Mouse (Mus musculus): ENCODE measurements around the gene Hist1h4h. TPM values are rescaled to one million over a fixed set of nuclear protein-coding genes. Genes with fewer than 3 reads are reported as not detected.

Hist1h4h gene
- total RNA-seq, 2 experiments from 2014 or later, result 263 to 347 TPM

Other genes with a start within 250 kb of the Hist1h4h start
- gene Zfp322a, start 161.8 kb upstream of the Hist1h4h start, total RNA-seq (2023), result 10 to 100 TPM; 20.0 to 22.2 TPM
- gene Abt1, start 107.2 kb upstream of the Hist1h4h start, total RNA-seq (2023), result 10 to 100 TPM; 19.1 to 21.9 TPM
- gene Btn1a1, start 65.1 kb upstream of the Hist1h4h start, total RNA-seq (2023), result not detected
- gene Btn2a2, start 42.2 kb upstream of the Hist1h4h start, total RNA-seq (2023), result not detected
- 10 to 100 TPM; 25.3 to 89.5 TPM for gene Hist1h2af, start 2.9 kb downstream of the Hist1h4h start, total RNA-seq (2023)
- 10 to 100 TPM; 15.6 to 26.1 TPM for gene Hist1h3g, start 4.4 kb downstream of the Hist1h4h start, total RNA-seq (2023)
- gene Hist1h2bh, start 12.3 kb downstream of the Hist1h4h start, total RNA-seq (2023), result 10 to 100 TPM in 1 of 2 experiments, 1 to 10 TPM in 1; 7.0 to 13.4 TPM
- 10 to 100 TPM; 62.8 to 92.1 TPM for gene Hist1h3f, start 13.0 kb downstream of the Hist1h4h start, total RNA-seq (2023)
- gene Hist1h4f, start 20.6 kb downstream of the Hist1h4h start, total RNA-seq (2023), result 100 to 1,000 TPM in 1 of 2 experiments, 10 to 100 TPM in 1; 83.0 to 211 TPM
- 10 to 100 TPM in 1 of 2 experiments, 1 to 10 TPM in 1; 7.2 to 15.8 TPM for gene Hist1h1d, start 22.2 kb downstream of the Hist1h4h start, total RNA-seq (2023)
- 100 to 1,000 TPM; 113 to 162 TPM for gene Hist1h3e, start 31.3 kb downstream of the Hist1h4h start, total RNA-seq (2023)
- 10 to 100 TPM; 10.2 to 27.9 TPM for gene Hist1h2ae, start 40.2 kb downstream of the Hist1h4h start, total RNA-seq (2023)
- 100 to 1,000 TPM; 171 to 249 TPM for gene Hist1h2bg, start 40.3 kb downstream of the Hist1h4h start, total RNA-seq (2023)
- 100 to 1,000 TPM in 1 of 2 experiments, 10 to 100 TPM in 1; 79.7 to 145 TPM for gene Hist1h2bf, start 43.1 kb downstream of the Hist1h4h start, total RNA-seq (2023)
- 1 to 10 TPM in 1 of 2 experiments, not detected in 1; 10.0 TPM for gene Hist1h2ad, start 43.3 kb downstream of the Hist1h4h start, total RNA-seq (2023)
- gene Hist1h3d, start 44.7 kb downstream of the Hist1h4h start, total RNA-seq (2023), result 10 to 100 TPM in 1 of 2 experiments, 1 to 10 TPM in 1; 4.9 to 12.6 TPM
- 100 to 1,000 TPM; 122 to 174 TPM for gene Hist1h4d, start 50.5 kb downstream of the Hist1h4h start, total RNA-seq (2023)
- 10 to 100 TPM; 16.7 to 27.0 TPM for gene Hist1h2be, start 90.1 kb downstream of the Hist1h4h start, total RNA-seq (2023)
- gene Hist1h1e, start 91.5 kb downstream of the Hist1h4h start, total RNA-seq (2023), result 100 to 1,000 TPM; 103 to 169 TPM
- 10 to 100 TPM; 10.3 to 12.2 TPM for gene Hist1h2ac, start 152.9 kb downstream of the Hist1h4h start, total RNA-seq (2023)
- gene Hist1h2bc, start 153.1 kb downstream of the Hist1h4h start, total RNA-seq (2023), result 10 to 100 TPM in 1 of 2 experiments, 1 to 10 TPM in 1; 8.2 to 15.2 TPM
- not detected for gene Hist1h1t, start 164.8 kb downstream of the Hist1h4h start, total RNA-seq (2023)
- 100 to 1,000 TPM; 113 to 135 TPM for gene Hist1h4c, start 167.4 kb downstream of the Hist1h4h start, total RNA-seq (2023)
- 1 to 10 TPM; 1.4 to 2.5 TPM for gene Hfe, start 179.8 kb downstream of the Hist1h4h start, total RNA-seq (2023)
- gene Hist1h1c, start 207.8 kb downstream of the Hist1h4h start, total RNA-seq (2023), result 100 to 1,000 TPM; 569 to 655 TPM
- 10 to 100 TPM in 1 of 2 experiments, 1 to 10 TPM in 1; 9.0 to 44.3 TPM for gene Hist1h3c, start 214.6 kb downstream of the Hist1h4h start, total RNA-seq (2023)
- gene Hist1h2bb, start 215.7 kb downstream of the Hist1h4h start, total RNA-seq (2023), result 10 to 100 TPM; 34.2 to 89.5 TPM
- gene Hist1h2ab, start 220.1 kb downstream of the Hist1h4h start, total RNA-seq (2023), result 100 to 1,000 TPM in 1 of 2 experiments, 10 to 100 TPM in 1; 38.6 to 105 TPM
- 100 to 1,000 TPM in 1 of 2 experiments, 10 to 100 TPM in 1; 28.4 to 127 TPM for gene Hist1h3b, start 221.2 kb downstream of the Hist1h4h start, total RNA-seq (2023)
- gene Hist1h4b, start 226.0 kb downstream of the Hist1h4h start, total RNA-seq (2023), result 100 to 1,000 TPM in 1 of 2 experiments, 10 to 100 TPM in 1; 24.4 to 105 TPM
- 100 to 1,000 TPM in 1 of 2 experiments, 10 to 100 TPM in 1; 85.2 to 131 TPM for gene Hist1h4a, start 230.2 kb downstream of the Hist1h4h start, total RNA-seq (2023)
- 100 to 1,000 TPM; 140 to 197 TPM for gene Hist1h3a, start 231.3 kb downstream of the Hist1h4h start, total RNA-seq (2023)
- gene Hist1h1a, start 232.6 kb downstream of the Hist1h4h start, total RNA-seq (2023), result 10 to 100 TPM; 23.6 to 46.7 TPM
- gene Trim38, start 238.9 kb downstream of the Hist1h4h start, total RNA-seq (2023), result not detected

Measured in T-cell, adult 66 days (primary cell).